Mouse (Mus musculus): ENCODE results near the gene Lpp. TPM values are rescaled to one million over a fixed set of nuclear protein-coding genes. Genes with fewer than 3 reads are reported as not detected.

The Lpp gene
- polyA plus RNA-seq, 1 experiment from 2014 or later, result 13.3 TPM

GRCm38 (mm10) chr16:24861374-24861773 is 468.1 kb downstream of the Lpp start:
- Histone ChIP-seq H3K4me1 (replicated peaks) (no peaks in the 10 kb centered on the region), H3K4me2 (no peak overlapping the region), H3K27ac (replicated peaks) (no peak overlapping the region), H3K9ac (no peak overlapping the region), H3K9me3 (no peaks in the 10 kb centered on the region), H3K27me3 (no peaks in the 10 kb centered on the region), H3K4me3 (no peak overlapping the region), H3K36me3 (no peaks in the 10 kb centered on the region)
- no peak for ATAC-seq (ENCODE audit: low read depth)
- WGBS, result 93% methylated on average over 5 of the region's 5 CpGs

GRCm38 (mm10) chr16:24874235-24874634 is 480.9 kb downstream of the Lpp start:
- no peak for ATAC-seq (ENCODE audit: low read depth)
- peaks cover 3% of the 10 kb centered on the region; the same call in 1 of the 2 replicates for H3K36me3 ChIP-seq
- no peak overlapping the region for H3K9ac ChIP-seq
- peaks cover 8% of the 10 kb centered on the region; the same call in 1 of the 2 replicates for H3K9me3 ChIP-seq
- H3K4me2 ChIP-seq, result no peak overlapping the region
- H3K27ac ChIP-seq (replicated peaks), result no peak overlapping the region
- H3K27me3 ChIP-seq, result no peaks in the 10 kb centered on the region
- no peaks in the 10 kb centered on the region for H3K4me1 ChIP-seq (replicated peaks)
- no peak overlapping the region for H3K4me3 ChIP-seq
- 78% methylated on average over 4 of the region's 4 CpGs for WGBS

GRCm38 (mm10) chr16:24875661-24876060 is 482.4 kb downstream of the Lpp start:
- no peak overlapping the region for H3K9ac ChIP-seq
- peaks cover 3% of the 10 kb centered on the region for H3K4me1 ChIP-seq (replicated peaks)
- no peaks in the 10 kb centered on the region for H3K27me3 ChIP-seq
- peaks cover 3% of the 10 kb centered on the region; the same call in 1 of the 2 replicates for H3K36me3 ChIP-seq
- H3K9me3 ChIP-seq, result peaks cover 8% of the 10 kb centered on the region; the same call in 1 of the 2 replicates
- no peak for ATAC-seq (ENCODE audit: low read depth)
- H3K27ac ChIP-seq (replicated peaks), result no peak overlapping the region
- H3K4me2 ChIP-seq, result no peak overlapping the region
- H3K4me3 ChIP-seq, result no peak overlapping the region
- WGBS, result 46% methylated on average over 1 of the region's 1 CpGs

- H3K9ac ChIP-seq, result no peak overlapping the region
- 92% methylated on average over 4 of the region's 4 CpGs for WGBS
- no peak for ATAC-seq (ENCODE audit: low read depth)
- peaks cover 7% of the 10 kb centered on the region for H3K4me1 ChIP-seq (replicated peaks)
- no peaks in the 10 kb centered on the region for H3K9me3 ChIP-seq
- H3K27me3 ChIP-seq, result no peaks in the 10 kb centered on the region
- no peak overlapping the region for H3K4me2 ChIP-seq
- no peak overlapping the region for H3K27ac ChIP-seq (replicated peaks)
- H3K4me3 ChIP-seq, result no peak overlapping the region
- no peaks in the 10 kb centered on the region for H3K36me3 ChIP-seq
Measured at GRCm38 (mm10) chr16:24878977-24879376, 485.7 kb downstream of the Lpp start.

GRCm38 (mm10) chr16:24880698-24881097 is 487.4 kb downstream of the Lpp start:
- Histone ChIP-seq H3K27ac (replicated peaks) (no peak overlapping the region), H3K4me1 (replicated peaks) (peaks cover 7% of the 10 kb centered on the region), H3K36me3 (no peaks in the 10 kb centered on the region), H3K4me2 (no peak overlapping the region), H3K9ac (no peak overlapping the region), H3K27me3 (no peaks in the 10 kb centered on the region), H3K4me3 (no peak overlapping the region), H3K9me3 (no peaks in the 10 kb centered on the region)
- 42% methylated on average over 8 of the region's 8 CpGs for WGBS
- ATAC-seq (ENCODE audit: low read depth), result no peak; the same call in 1 of the 2 replicates

GRCm38 (mm10) chr16:24881981-24882775 is 488.9 kb downstream of the Lpp start:
- H3K36me3 ChIP-seq, result no peaks in the 10 kb centered on the region
- H3K9ac ChIP-seq, result no peak overlapping the region
- no peak overlapping the region for H3K27ac ChIP-seq (replicated peaks)
- H3K4me3 ChIP-seq, result no peak overlapping the region
- ATAC-seq (ENCODE audit: low read depth), result no peak
- no peak overlapping the region for H3K4me2 ChIP-seq
- no peaks in the 10 kb centered on the region for H3K9me3 ChIP-seq
- 76% methylated on average over 3 of the region's 3 CpGs for WGBS
- peaks cover 19% of the 10 kb centered on the region for H3K4me1 ChIP-seq (replicated peaks)
- H3K27me3 ChIP-seq, result no peaks in the 10 kb centered on the region

- Histone ChIP-seq H3K4me2 (no peak overlapping the region), H3K9me3 (no peaks in the 10 kb centered on the region), H3K36me3 (no peaks in the 10 kb centered on the region), H3K4me3 (no peak overlapping the region), H3K4me1 (replicated peaks) (peaks cover 22% of the 10 kb centered on the region), H3K27ac (replicated peaks) (no peak overlapping the region), H3K9ac (no peak overlapping the region), H3K27me3 (no peaks in the 10 kb centered on the region)
- no peak for ATAC-seq (ENCODE audit: low read depth)
Measured at GRCm38 (mm10) chr16:24884017-24884416, 490.7 kb downstream of the Lpp start.

- Histone ChIP-seq H3K36me3 (no peaks in the 10 kb centered on the region), H3K27ac (replicated peaks) (no peak overlapping the region), H3K4me1 (replicated peaks) (peaks cover 15% of the 10 kb centered on the region; the same call in 1 of the 2 replicates), H3K9me3 (no peaks in the 10 kb centered on the region), H3K4me2 (no peak overlapping the region), H3K9ac (no peak overlapping the region), H3K27me3 (no peaks in the 10 kb centered on the region), H3K4me3 (no peak overlapping the region)
- no peak for ATAC-seq (ENCODE audit: low read depth)
- 64% methylated on average over 3 of the region's 3 CpGs for WGBS
Measured at GRCm38 (mm10) chr16:24886346-24886745, 493.0 kb downstream of the Lpp start.

- no peaks in the 10 kb centered on the region for H3K36me3 ChIP-seq
- H3K4me1 ChIP-seq (replicated peaks), result peaks cover 15% of the 10 kb centered on the region; the same call in 1 of the 2 replicates
- H3K27ac ChIP-seq (replicated peaks), result no peak overlapping the region
- no peak for ATAC-seq (ENCODE audit: low read depth)
- no peak overlapping the region for H3K9ac ChIP-seq
- no peaks in the 10 kb centered on the region for H3K9me3 ChIP-seq
- no peak overlapping the region for H3K4me2 ChIP-seq
- no peak overlapping the region for H3K4me3 ChIP-seq
- no peaks in the 10 kb centered on the region for H3K27me3 ChIP-seq
- WGBS, result 73% methylated on average over 7 of the region's 7 CpGs
Measured at GRCm38 (mm10) chr16:24886943-24887342, 493.6 kb downstream of the Lpp start.

- no peak overlapping the region for H3K4me3 ChIP-seq
- ATAC-seq (ENCODE audit: low read depth), result no peak
- 48% methylated on average over 6 of the region's 6 CpGs for WGBS
Measured at GRCm38 (mm10) chr16:24891453-24891852, 498.1 kb downstream of the Lpp start.

GRCm38 (mm10) chr16:24895160-24895559 is 501.9 kb downstream of the Lpp start:
- Histone ChIP-seq H3K4me2 (no peak overlapping the region), H3K4me1 (replicated peaks) (peaks cover 2% of the 10 kb centered on the region), H3K27me3 (no peaks in the 10 kb centered on the region), H3K36me3 (no peaks in the 10 kb centered on the region), H3K27ac (replicated peaks) (no peak overlapping the region), H3K9ac (no peak overlapping the region), H3K4me3 (no peak overlapping the region), H3K9me3 (no peaks in the 10 kb centered on the region)
- no peak for ATAC-seq (ENCODE audit: low read depth)
- 75% methylated on average over 5 of the region's 5 CpGs for WGBS

More at GRCm38 (mm10) chr16:24891453-24891852, 498.1 kb downstream of the Lpp start:
- Histone ChIP-seq H3K27me3 (no peaks in the 10 kb centered on the region), H3K36me3 (no peaks in the 10 kb centered on the region), H3K4me2 (no peak overlapping the region), H3K27ac (replicated peaks) (no peak overlapping the region), H3K9ac (no peak overlapping the region), H3K4me1 (replicated peaks) (peaks cover 10% of the 10 kb centered on the region; the same call in 1 of the 2 replicates), H3K9me3 (no peaks in the 10 kb centered on the region)

GRCm38 (mm10) chr16:24897641-24898040 is 504.3 kb downstream of the Lpp start:
- Histone ChIP-seq H3K27ac (replicated peaks) (no peak overlapping the region), H3K27me3 (no peaks in the 10 kb centered on the region), H3K4me1 (replicated peaks) (peaks cover 15% of the 10 kb centered on the region), H3K9me3 (no peaks in the 10 kb centered on the region), H3K4me3 (no peak overlapping the region), H3K9ac (no peak overlapping the region), H3K4me2 (no peak overlapping the region), H3K36me3 (no peaks in the 10 kb centered on the region)
- 79% methylated on average over 3 of the region's 3 CpGs for WGBS
- ATAC-seq (ENCODE audit: low read depth), result no peak

Data from neural tube, embryonic 13.5 days (tissue).